Mouse (Mus musculus): Measurements from ENCODE around the gene Misp. TPM values are rescaled to one million over a fixed set of nuclear protein-coding genes. Genes with fewer than 3 reads are reported as not detected.
A peak's percentile ranks its signal among the peaks of the same experiment; 100 is the strongest.

The Misp gene
- polyA plus RNA-seq (2015; fragmentation: Nextera tagmentation; extraction: Ambion mirVana): 0.84 and 1.0 TPM in 2 replicates

DNA sequence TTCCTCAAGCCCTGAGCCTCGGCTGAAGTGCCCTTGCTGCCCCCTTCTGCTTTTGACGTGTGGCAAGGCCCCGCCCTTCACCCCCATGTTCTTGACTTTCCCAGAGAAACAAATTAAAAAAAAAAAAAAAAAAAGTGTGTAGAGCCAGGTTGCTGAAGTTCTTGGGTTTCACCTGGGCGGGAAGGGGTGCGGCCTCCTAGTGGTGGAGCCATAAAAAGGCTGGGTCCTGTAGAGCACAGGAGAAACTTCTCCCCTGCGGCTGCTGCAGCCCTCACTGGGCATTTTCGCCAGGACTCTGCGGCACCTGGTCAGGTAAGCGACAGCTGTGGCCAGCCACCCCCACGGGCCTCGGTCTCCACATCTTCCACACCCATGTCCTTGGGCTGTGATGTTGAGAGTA is at the start of gene Misp:
Gene Misp, plus strand, starts transcription at position 208 of the 400 bp plus-strand sequence.
- no peak within 1 kb of the TSS for H3K4me2 ChIP-seq
- H3K27ac ChIP-seq: no peak within 1 kb of the TSS
- 83% methylated on average over 11 of the region's 11 CpGs for WGBS
- H3K4me1 ChIP-seq (replicated peaks): peaks cover 13% of the 10 kb centered on the region
- H3K27me3 ChIP-seq: no peaks in the 10 kb centered on the region
- peaks cover 56% of the 10 kb centered on the region for H3K36me3 ChIP-seq
- H3K4me3 ChIP-seq: no peak within 1 kb of the TSS
- no peak within 1 kb of the TSS for H3K9ac ChIP-seq
- no peak for ATAC-seq (ENCODE audit: low FRiP score)
- H3K9me3 ChIP-seq: no peaks in the 10 kb centered on the region

DNA sequence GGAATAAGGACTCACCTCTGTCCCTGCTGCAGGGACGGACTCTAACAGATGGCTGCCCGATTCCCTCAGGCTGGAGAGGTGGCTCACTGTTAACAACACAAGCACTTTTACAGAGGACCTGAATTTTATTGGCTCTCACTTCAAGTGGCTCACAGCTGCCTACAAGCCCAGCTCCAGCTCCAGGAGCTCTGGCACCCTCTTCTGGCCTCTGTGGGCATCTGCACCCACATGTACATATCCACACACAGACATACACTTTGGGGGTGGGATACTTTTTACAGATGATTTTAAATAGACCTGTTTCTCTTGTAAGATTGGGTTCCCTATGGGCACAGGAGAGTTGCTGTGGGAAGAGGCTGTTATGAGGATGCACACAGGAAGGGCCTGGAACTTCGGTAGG is 48.5 kb upstream of the Misp start:
- no peak overlapping the region for H3K4me2 ChIP-seq
- no peaks in the 10 kb centered on the region for H3K9me3 ChIP-seq
- peaks cover 26% of the 10 kb centered on the region for H3K27me3 ChIP-seq
- H3K27ac ChIP-seq: no peak overlapping the region
- ATAC-seq (ENCODE audit: low FRiP score): no peak
- H3K9ac ChIP-seq: no peak overlapping the region
- no peaks in the 10 kb centered on the region for H3K36me3 ChIP-seq
- 98% methylated on average over 3 of the region's 3 CpGs for WGBS
- H3K4me1 ChIP-seq (replicated peaks): peaks cover 17% of the 10 kb centered on the region
- no peak overlapping the region for H3K4me3 ChIP-seq

DNA sequence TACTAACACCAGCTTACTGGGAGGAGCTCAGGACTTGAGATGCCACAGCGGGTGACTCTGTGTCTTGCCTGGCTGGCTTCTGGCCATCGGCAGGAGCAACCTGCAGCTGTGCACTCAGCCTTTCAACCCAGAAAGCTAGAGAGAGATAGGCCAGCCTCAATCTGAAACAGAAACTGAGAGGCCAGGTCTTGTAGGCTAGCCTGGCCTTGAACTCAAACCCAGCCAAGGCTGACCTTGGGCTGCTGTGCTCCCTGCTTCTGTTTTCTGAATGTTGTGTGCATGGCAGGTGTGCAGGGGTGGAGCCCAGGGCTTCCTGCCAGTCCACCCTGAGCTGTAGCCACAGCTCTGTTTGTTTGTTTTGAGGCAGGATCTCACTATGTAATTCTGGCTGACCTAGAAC is 47.6 kb upstream of the Misp start:
- Histone ChIP-seq H3K4me3 (no peak overlapping the region), H3K4me2 (no peak overlapping the region), H3K27me3 (peaks cover 35% of the 10 kb centered on the region), H3K9me3 (no peaks in the 10 kb centered on the region), H3K9ac (no peak overlapping the region), H3K4me1 (replicated peaks) (peaks cover 16% of the 10 kb centered on the region), H3K36me3 (no peaks in the 10 kb centered on the region), H3K27ac (no peak overlapping the region)
- WGBS: 93% methylated on average over 2 of the region's 2 CpGs
- ATAC-seq (ENCODE audit: low FRiP score): no peak

- no peak for ATAC-seq (ENCODE audit: low FRiP score)
- H3K27ac ChIP-seq: no peak overlapping the region
- H3K9me3 ChIP-seq: no peaks in the 10 kb centered on the region
- no peak overlapping the region for H3K4me3 ChIP-seq
- peaks cover 23% of the 10 kb centered on the region for H3K4me1 ChIP-seq (replicated peaks)
- no peak overlapping the region for H3K9ac ChIP-seq
- WGBS: 56% methylated on average over 5 of the region's 5 CpGs
- peaks cover 50% of the 10 kb centered on the region for H3K27me3 ChIP-seq
- no peak overlapping the region for H3K4me2 ChIP-seq
- no peaks in the 10 kb centered on the region for H3K36me3 ChIP-seq
These were observed 46.1 kb upstream of the Misp start for GRCm38 (mm10) chr10:79774486-79775279.

GRCm38 (mm10) chr10:79777103-79777531 is 43.7 kb upstream of the Misp start, which contains the start of gene Fstl3:
Gene Fstl3 (plus strand): TSS chr10:79777272.
- Histone ChIP-seq H3K27ac (no peak within 1 kb of the TSS), H3K4me2 (peak within 1 kb of the TSS; percentile 46), H3K4me3 (peak within 1 kb of the TSS; percentile 26), H3K27me3 (peaks cover 63% of the 10 kb centered on the region), H3K36me3 (no peaks in the 10 kb centered on the region), H3K9me3 (no peaks in the 10 kb centered on the region), H3K9ac (peak within 1 kb of the TSS; percentile 60), H3K4me1 (replicated peaks) (peaks cover 37% of the 10 kb centered on the region)
- WGBS: 2% methylated on average over 37 of the region's 39 CpGs
- ATAC-seq (ENCODE audit: low FRiP score): no peak

GRCm38 (mm10) chr10:79778006-79778405 is 42.8 kb upstream of the Misp start:
- 10% methylated on average over 15 of the region's 15 CpGs for WGBS
- Histone ChIP-seq H3K9ac (no peak overlapping the region), H3K27ac (no peak overlapping the region), H3K4me1 (replicated peaks) (peaks cover 37% of the 10 kb centered on the region), H3K9me3 (no peaks in the 10 kb centered on the region), H3K4me3 (no peak overlapping the region), H3K36me3 (no peaks in the 10 kb centered on the region), H3K27me3 (peaks cover 70% of the 10 kb centered on the region), H3K4me2 (no peak overlapping the region)
- ATAC-seq (ENCODE audit: low FRiP score): no peak

DNA sequence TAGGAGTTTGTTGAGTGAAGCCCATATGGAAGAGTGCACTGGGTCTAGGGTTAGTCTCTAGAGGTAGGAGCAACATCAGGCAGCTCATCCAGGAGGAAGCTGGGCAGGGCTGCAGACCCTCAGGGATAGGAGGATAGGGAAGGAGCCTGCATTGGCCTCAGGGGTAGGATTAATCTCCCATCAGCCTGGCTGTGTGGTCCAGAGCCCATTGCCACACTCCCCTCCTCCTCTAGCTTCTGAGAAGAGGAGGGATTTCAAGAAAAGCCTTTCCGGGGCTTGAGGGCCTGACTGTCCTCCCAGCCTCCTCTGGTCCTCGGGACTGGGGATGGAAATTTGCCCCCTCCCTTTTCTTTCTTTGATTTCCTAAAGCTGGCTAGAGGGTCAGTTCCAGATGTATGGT is 41.6 kb upstream of the Misp start:
- no peak overlapping the region for H3K27ac ChIP-seq
- no peak for ATAC-seq (ENCODE audit: low FRiP score)
- H3K4me2 ChIP-seq: no peak overlapping the region
- H3K4me3 ChIP-seq: no peak overlapping the region
- H3K36me3 ChIP-seq: no peaks in the 10 kb centered on the region
- H3K4me1 ChIP-seq (replicated peaks): peaks cover 39% of the 10 kb centered on the region
- H3K9ac ChIP-seq: no peak overlapping the region
- WGBS: 12% methylated on average over 2 of the region's 2 CpGs
- no peaks in the 10 kb centered on the region for H3K9me3 ChIP-seq
- H3K27me3 ChIP-seq: peaks cover 78% of the 10 kb centered on the region

DNA sequence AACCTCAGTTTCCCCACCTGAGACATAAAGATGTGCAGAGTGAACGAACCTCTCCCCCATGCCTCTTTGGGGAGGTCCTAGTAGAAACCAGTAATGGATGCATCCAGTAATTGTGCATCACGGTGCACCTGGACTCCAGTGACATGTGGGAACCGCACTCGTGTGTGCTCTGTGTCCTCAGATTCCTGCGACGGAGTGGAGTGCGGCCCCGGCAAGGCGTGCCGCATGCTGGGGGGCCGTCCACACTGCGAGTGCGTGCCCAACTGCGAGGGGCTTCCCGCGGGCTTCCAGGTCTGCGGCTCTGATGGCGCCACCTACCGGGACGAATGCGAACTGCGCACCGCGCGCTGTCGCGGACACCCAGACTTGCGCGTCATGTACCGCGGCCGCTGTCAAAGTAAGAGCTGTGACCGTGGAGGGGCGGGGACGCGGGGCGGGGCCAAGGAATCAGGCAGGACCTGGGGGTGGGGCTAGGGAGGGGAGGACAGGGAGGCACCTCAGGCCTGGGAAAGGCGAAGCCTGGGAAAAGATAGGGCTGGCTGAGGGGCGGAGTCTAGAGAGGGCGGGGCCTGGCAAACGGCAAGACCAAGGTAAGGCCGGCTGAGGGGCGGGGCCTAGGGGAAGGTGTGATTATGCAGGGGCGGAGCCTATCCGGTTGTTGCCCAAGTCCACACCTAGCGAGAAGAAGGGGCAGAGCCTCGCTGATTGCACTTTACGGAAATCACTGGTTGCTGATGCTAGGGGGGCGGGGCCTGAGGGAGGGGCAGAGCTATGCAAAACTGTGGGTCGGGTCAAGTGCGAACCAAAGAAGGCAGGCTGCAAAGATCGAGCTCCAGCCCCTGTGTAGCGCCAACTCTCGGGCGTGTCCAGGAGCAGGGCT is 40.8 kb upstream of the Misp start:
- ATAC-seq (ENCODE audit: low FRiP score): peak; percentile 91
- Histone ChIP-seq H3K4me2 (peak overlapping the region; percentile 67), H3K27ac (peak overlapping the region; percentile 12; the same call in 1 of the 2 replicates), H3K36me3 (no peaks in the 10 kb centered on the region), H3K9ac (peak overlapping the region; percentile 60), H3K4me3 (peak overlapping the region; percentile 42), H3K4me1 (replicated peaks) (peaks cover 45% of the 10 kb centered on the region), H3K27me3 (peaks cover 87% of the 10 kb centered on the region), H3K9me3 (no peaks in the 10 kb centered on the region)
- 1% methylated on average over 55 of the region's 55 CpGs for WGBS

DNA sequence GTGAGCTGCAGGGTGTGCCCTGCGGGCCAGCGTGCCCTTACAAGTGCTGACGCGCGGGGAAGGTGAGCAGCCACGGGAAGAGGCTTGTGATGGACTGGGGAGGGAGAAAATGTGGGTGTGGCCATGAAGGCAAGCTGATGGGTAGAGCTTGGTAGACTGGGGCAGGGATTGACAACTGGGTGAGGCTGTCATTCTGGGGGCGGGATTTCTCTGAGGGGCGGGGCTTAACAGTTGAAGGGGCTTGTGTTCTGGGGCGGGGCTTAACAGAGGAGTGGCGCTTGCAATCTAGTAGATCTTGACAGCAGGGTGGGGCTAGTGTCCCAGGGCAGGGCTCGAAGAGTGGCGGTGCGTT is 40.1 kb upstream of the Misp start:
- H3K4me2 ChIP-seq: peak overlapping the region; percentile 67
- WGBS: 0% methylated on average over 13 of the region's 13 CpGs
- peaks cover 86% of the 10 kb centered on the region for H3K27me3 ChIP-seq
- peak overlapping the region; percentile 60 for H3K9ac ChIP-seq
- ATAC-seq (ENCODE audit: low FRiP score): no peak
- peak overlapping the region; percentile 42 for H3K4me3 ChIP-seq
- H3K4me1 ChIP-seq (replicated peaks): peaks cover 45% of the 10 kb centered on the region
- 0 out of 2 replicates have a peak overlapping the region, but pooled peaks have one; percentile 12 for H3K27ac ChIP-seq
- H3K36me3 ChIP-seq: no peaks in the 10 kb centered on the region
- no peaks in the 10 kb centered on the region for H3K9me3 ChIP-seq

- Histone ChIP-seq H3K9me3 (no peaks in the 10 kb centered on the region), H3K9ac (no peak overlapping the region), H3K4me2 (peak overlapping the region; percentile 67), H3K27me3 (peaks cover 82% of the 10 kb centered on the region), H3K4me1 (replicated peaks) (peaks cover 45% of the 10 kb centered on the region), H3K27ac (no peak overlapping the region), H3K4me3 (peak overlapping the region; percentile 42), H3K36me3 (no peaks in the 10 kb centered on the region)
- no peak for ATAC-seq (ENCODE audit: low FRiP score)
- WGBS: 32% methylated on average over 21 of the region's 21 CpGs
These were observed 39.6 kb upstream of the Misp start for GRCm38 (mm10) chr10:79781139-79781538.

GRCm38 (mm10) chr10:79781956-79782355 is 38.8 kb upstream of the Misp start:
- Histone ChIP-seq H3K4me1 (replicated peaks) (peaks cover 43% of the 10 kb centered on the region), H3K27ac (no peak overlapping the region), H3K9me3 (no peaks in the 10 kb centered on the region), H3K4me2 (no peak overlapping the region), H3K36me3 (no peaks in the 10 kb centered on the region), H3K27me3 (peaks cover 74% of the 10 kb centered on the region), H3K9ac (no peak overlapping the region), H3K4me3 (no peak overlapping the region)
- no peak for ATAC-seq (ENCODE audit: low FRiP score)
- WGBS: 60% methylated on average over 5 of the region's 5 CpGs

- H3K4me1 ChIP-seq (replicated peaks): peaks cover 36% of the 10 kb centered on the region
- no peak overlapping the region for H3K9ac ChIP-seq
- H3K4me3 ChIP-seq: no peak overlapping the region
- H3K27ac ChIP-seq: no peak overlapping the region
- WGBS: 62% methylated on average over 7 of the region's 7 CpGs
- H3K9me3 ChIP-seq: no peaks in the 10 kb centered on the region
- H3K27me3 ChIP-seq: peaks cover 63% of the 10 kb centered on the region
- H3K4me2 ChIP-seq: no peak overlapping the region
- no peak for ATAC-seq (ENCODE audit: low FRiP score)
- H3K36me3 ChIP-seq: no peaks in the 10 kb centered on the region
These were observed 37.7 kb upstream of the Misp start for GRCm38 (mm10) chr10:79783050-79783449.

Measured in hindbrain, embryonic 13.5 days (tissue).